Mouse (Mus musculus) brain, embryonic 14.5 days (tissue): ENCODE data around the gene Top2a. TPM values are rescaled to one million over a fixed set of nuclear protein-coding genes. Genes with fewer than 3 reads are reported as not detected.

Experiments
- DNase-seq: peaks from one replicate; pipeline ENCODE4 v3.0.0-alpha.2; 2011; ENCODE audit warnings: low read depth
- CTCF ChIP-seq: fragments of 200-500 bp; IDR thresholded peaks from 2 replicates; pipeline ENCODE4 v1.5.1; 2012; ENCODE audit warnings: inconsistent platforms, mild to moderate bottlenecking, moderate library complexity, borderline replicate concordance; ENCODE audit not compliant: insufficient read depth, insufficient read length; ENCODE audit errors: extremely low read depth
- POLR2A ChIP-seq: fragments of 200-500 bp; IDR thresholded peaks from 2 replicates; pipeline ENCODE4 v1.6.1; 2012; ENCODE audit warnings: mild to moderate bottlenecking, inconsistent platforms, borderline replicate concordance; ENCODE audit not compliant: poor library complexity, insufficient read depth, insufficient read length, severe bottlenecking; ENCODE audit errors: extremely low read depth
- polyA plus RNA-seq: library from polyadenylated mRNA; depleted of rRNA; stranded (reverse); fragments of >200 nt; gene quantifications from 2 replicates; pipeline ENCODE4 v1.2.3, GENCODE M21; 2012

Top2a gene
- polyA plus RNA-seq, 1 experiment = 57.3 TPM

DNA sequence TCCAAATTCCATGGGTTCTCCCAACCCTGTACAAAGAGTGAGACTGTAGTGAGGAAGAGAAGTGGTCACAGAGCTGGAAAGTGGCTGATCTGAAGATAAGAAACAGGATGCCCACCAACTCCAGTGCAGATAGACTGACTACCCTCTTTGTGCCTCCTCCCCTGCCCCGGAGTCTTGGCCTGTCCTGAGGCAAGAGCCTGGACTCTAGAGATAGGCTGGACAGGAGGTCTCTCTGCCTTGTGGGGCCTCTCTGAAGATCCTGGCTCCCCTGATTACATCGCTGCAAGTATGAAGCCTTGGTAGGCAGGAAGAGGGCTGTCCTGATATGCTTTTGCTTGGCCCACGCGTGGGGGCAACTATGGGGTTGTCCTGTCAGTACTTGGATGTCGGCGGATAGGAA lies 12.3 kb upstream of the Top2a start:
- no peak for DNase-seq
- TF ChIP-seq CTCF (no peak), POLR2A (no peak)

DNA sequence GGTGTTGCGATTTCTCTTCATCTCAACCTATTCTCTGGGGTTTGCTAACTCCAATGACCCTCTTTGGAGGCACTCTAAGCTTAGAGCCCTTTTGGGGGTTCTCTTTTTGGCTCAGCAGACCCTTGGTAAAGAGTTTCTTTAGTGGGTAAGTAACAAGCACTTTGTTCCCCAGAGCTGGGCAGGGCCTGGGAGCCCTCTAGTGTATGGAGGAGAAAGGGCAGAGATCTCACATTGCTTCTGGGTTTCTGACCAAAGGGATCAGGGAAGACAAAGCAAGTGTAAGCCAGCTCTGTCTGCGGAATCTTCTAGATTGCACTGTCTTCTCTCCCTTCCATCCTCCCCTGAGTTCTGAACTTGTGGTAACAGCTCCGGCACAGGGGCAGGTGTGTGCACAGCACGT lies 11.4 kb upstream of the Top2a start:
- peak; percentile 49; the same call in 1 of the 2 replicates for TF ChIP-seq CTCF
- no peak for TF ChIP-seq POLR2A
- DNase-seq = no peak

DNA sequence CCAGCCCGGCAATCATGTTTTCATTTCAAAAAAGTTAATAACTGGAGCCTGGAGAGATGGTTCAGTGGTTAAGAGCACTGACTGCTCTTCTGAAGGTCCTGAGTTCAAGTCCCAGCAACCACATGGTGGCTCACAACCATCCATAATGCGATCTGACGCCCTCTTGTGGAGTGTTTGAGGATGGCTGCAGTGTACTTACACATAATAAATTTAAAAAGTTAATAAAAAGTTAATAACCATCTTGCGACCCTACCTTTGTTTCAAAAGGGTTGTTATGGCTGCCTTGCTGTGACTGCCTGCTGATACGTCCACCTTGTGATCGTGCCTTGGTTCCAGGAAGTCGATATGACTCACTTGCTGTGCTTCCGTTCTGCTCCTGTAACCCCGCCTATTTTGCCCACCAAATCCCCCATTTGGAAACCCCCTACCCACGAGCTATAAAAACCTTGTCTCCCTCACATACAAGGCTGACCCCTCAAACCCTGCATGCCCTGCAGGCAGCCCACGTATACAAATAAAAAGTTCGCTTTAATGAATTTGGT lies 3.0 kb upstream of the Top2a start:
- TF ChIP-seq POLR2A (no peak), CTCF (no peak)
- no peak for DNase-seq

- DNase-seq = no peak
- TF ChIP-seq CTCF (no peak), POLR2A (no peak)
Observed at GRCm38 (mm10) chr11:99025878-99026277, 1.9 kb upstream of the Top2a start.

- DNase-seq = peak; percentile 39
- TF ChIP-seq POLR2A = no peak
- TF ChIP-seq CTCF = no peak
Observed at GRCm38 (mm10) chr11:99024468-99025134, 612 bp upstream of the Top2a start.

- no peak for DNase-seq
- TF ChIP-seq POLR2A = no peak
Observed at GRCm38 (mm10) chr11:99023094-99023493, 895 bp downstream of the Top2a start.

DNA sequence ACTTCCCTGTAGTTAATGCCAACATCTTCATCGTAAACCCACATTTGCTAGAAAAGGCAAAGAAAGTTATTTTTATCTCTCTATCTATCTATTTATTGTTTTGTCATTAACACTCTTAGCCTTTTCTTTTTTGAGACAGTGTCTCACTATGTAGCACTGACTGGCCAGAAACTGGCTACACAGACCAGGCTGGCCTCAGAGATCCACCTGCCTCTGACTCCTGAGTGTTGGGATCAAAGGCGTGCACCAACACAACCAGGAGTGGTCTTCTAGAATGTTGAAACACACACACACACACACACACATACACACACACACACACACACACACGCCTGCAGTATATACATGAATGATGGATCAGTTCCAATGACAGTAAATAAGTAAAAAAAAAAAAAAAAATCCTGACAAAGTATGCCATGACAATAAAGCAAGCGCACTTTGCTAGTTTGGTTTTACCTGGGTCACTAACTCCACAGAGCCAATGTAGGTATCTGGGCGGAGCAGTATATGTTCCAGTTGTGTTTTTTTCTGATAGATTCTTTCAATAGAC lies 1.5 kb downstream of the Top2a start:
- DNase-seq = no peak
- TF ChIP-seq POLR2A = no peak
- no peak for TF ChIP-seq CTCF

- no peak for DNase-seq
- TF ChIP-seq POLR2A (no peak), CTCF (no peak)
Observed at GRCm38 (mm10) chr11:99019844-99020243, 4.1 kb downstream of the Top2a start.

DNA sequence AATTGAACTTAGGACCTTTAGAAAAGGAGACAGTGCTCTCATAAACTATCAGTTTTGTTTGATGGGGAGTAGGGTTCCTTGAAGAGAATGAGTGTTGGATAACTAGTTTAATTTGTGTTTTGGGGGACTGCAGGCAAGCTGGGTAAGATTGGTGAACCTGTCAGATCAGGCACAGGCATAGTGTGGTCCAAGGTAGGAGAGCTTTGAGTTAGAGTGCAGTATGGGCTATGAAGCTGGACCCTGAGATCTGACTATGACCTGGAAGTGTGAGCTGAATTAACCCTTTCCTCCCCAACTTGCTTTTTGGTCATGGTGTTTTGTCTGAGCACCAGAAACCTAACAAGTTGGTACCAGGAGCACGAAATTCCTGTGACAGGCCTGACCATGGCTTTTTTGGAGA lies 10.1 kb downstream of the Top2a start:
- no peak for DNase-seq

DNA sequence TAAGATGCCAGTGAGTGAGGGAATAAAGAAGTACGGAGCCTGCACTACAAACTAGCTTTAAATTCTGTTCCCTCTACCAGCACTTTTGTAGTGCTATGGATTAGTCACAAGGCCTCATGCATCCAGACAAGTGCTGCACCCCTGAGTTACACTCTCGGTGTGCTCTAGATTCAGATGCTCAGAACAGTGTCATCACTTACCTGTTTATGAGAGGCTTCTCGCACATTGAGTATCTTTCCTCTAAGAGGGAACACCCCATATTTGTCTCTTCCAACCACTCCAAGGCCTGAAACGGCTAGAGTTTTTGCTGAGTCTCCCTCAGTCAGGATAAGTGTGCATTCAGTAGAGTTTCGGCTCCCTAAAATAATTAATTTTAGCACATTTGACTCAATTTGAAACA lies 13.3 kb downstream of the Top2a start:
- no peak for TF ChIP-seq POLR2A
- no peak for DNase-seq

More for the DNA sequence above, 10.1 kb downstream of the Top2a start:
- TF ChIP-seq POLR2A (no peak), CTCF (no peak)

- TF ChIP-seq POLR2A (no peak), CTCF (no peak)
- no peak for DNase-seq
Observed at GRCm38 (mm10) chr11:99010124-99010523, 13.9 kb downstream of the Top2a start.

DNA sequence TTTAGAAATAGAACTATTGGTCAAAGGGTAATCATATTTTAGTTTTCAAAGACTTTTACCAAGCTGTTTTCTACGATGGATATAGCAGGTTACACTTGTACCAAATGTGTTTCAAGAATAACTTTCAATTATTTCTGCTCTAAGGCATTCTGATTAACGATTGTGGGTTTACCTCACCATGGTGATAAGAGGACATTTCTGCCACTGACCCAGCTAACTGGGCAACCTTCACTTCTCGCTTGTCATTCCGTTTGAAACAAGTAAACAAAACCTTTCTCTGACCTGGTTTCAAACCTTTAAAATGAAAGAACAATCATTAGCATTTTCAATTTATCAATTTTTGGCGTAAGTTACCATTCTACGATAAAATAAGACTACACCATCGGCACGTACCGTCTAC lies 17.2 kb downstream of the Top2a start:
- DNase-seq = no peak
- TF ChIP-seq POLR2A = no peak
- no peak for TF ChIP-seq CTCF
